Mouse (Mus musculus) frontal cortex, postnatal 25 days (tissue): ENCODE data around the gene Klhl30.

Experiments used
- DNase-seq, 2 experiments: peaks; one replicate each; pipeline ENCODE4 v3.0.0; 2022; ENCODE audit warnings: low spot score in 2 of 2

Klhl30 gene

DNA sequence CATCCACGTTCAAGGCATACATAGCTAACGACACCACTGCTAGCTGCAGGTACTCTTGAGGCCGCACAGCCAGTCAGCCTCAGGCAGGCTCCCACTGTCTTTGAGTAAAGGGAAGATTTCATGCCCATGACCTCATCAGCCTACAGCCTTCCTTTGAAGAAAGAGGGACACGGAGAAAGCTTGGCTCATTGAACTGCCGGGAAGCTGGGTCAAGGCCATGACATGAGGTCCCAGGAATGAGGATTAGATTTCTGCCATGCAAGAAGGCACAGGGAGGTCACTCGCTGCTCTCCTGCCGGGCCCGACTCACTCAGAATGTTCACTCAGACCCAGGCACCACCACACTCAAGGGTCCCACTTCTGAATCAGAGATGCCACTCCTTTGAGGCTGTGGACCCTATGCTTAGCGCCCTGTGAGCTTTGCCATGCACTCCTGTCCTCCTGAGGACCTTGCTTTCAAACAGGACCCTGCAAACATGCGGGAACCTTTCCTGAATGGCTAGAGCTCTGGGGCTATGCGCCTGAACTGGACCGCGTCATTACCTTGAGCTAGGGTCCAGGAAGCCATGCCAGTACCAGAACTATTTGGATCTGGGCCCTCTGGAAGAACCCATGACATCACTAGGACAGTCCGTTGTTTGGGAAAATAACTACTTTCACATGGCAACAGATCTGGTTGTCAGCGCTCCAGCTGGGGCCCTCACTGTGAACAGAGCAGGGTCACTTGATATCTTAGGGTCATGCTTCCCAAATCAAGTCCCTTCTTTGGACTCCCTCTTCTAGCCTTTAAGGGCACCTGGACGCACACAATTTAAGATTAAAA lies 14.2 kb downstream of the Klhl30 start:
- DNase-seq = no peak

DNA sequence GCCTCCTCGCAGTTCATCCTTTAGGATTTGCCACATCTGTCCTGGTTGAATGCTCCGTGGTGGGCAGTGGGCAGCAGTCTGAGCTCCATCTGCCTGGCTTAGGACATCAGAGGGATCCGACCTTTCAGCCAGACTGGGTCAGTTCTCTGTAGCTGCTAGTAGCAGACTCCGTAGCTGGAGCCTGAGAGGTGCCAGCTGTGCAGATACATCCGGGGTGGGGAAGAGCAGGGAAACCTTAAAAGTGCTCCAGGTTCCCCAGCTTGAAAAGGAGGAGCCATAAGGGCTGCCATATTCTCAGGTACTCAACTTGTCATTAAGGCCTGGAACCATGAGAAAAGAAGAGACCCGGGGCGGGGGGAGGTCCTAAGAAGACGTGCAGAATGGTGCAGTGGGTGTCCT lies 15.0 kb downstream of the Klhl30 start:
- DNase-seq = no peak

DNA sequence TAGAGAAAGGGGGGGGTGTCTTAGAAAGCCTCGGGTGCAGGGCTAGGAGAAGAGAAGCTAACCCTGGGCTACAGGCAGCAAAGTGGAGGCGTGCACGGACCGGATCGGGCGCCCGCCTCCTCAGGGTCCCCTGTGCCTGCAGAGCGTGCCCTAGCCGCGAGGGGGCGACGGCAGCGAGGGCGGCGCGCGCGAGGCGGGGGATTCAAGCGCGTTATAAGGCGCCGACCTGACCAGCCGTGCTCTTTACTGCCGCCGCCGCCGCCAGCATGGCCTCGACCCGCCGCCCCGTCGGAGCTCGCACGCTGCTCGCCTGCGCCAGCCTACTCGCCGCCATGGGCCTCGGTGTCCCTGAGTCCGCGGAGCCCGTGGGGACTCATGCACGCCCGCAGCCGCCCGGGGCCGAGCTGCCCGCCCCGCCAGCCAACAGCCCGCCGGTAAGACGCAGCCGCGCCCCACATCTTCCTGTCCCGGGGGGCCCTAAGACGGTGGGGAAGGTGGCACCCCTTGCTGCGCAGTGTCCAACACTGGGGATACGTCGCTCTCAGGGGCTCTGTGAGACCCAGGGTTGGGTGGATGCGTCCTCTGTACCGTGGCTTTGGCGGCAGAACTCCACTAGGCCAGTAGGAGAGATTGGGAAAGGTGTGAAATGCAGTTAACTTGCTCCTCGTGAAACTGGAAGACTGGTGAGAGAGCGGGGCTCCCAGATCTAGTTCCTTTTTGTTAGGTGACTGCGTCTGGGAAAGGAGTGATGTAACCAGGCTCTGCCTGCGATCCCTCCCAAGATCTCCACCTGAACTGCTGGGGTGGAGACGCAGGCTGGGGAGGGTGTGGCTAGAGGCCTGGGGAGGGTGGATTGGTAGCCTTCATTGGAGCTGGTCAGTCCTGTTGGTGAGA lies 15.6 kb downstream of the Klhl30 start, which contains the start of gene Erfe:
Gene Erfe, plus strand, starts transcription at position 216 of the 894 bp plus-strand sequence.
- no peak for DNase-seq

DNA sequence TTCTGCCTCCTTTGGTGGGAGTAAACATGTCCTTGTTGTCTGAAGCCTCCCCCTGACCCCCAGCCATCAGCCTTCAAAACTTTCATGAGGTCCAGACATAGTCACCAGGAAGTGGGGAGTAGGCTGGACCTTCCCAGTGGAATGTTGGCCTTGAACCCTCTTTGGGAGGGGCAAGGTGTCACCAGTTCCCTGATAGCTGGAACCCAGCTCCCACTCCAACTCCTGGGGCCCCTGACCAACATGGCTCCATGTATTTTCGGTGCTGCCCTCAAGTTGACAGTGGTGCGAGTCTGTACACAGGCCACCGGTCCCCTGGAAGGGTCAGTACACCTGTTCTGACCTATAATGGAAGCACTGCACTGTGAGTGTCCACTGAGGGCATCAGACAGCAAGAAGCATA lies 16.5 kb downstream of the Klhl30 start:
- DNase-seq = no peak

DNA sequence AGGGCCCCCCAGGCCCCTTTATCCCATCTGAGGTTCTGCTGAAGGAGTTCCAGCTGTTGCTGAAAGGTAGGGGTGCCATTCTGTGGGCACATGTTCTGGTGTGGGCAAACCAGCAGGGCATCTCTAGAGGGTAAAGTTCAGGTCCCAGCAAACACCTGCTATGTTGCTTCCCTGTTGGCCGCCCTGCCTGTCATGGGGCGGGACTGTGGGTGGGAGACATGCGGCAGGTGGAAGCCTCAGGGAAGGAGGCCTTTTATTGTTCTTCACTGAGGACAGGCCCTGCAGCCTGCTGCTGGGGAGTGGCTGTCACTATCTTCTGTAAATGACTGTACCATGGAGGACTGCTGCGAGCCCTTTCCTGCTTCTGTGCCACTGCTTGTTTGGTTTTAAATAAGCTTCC lies 18.6 kb downstream of the Klhl30 start:
- no peak for DNase-seq

DNA sequence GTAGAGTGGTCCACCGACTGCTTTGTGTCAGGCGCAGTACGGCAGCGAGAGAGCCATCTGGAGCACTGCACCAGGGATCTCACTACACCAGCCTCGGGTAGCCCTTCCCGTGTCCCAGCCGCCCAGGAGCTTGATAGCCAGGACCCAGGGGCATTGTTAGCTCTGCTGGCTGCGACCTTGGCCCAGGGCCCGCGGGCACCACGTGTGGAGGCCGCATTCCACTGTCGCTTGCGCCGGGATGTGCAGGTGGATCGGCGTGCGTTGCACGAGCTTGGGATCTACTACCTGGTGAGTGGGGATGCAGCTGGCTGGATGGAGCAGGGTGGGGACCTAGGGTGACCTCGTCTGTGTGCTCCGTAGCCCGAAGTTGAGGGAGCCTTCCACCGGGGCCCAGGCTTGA lies 19.2 kb downstream of the Klhl30 start:
- no peak for DNase-seq

DNA sequence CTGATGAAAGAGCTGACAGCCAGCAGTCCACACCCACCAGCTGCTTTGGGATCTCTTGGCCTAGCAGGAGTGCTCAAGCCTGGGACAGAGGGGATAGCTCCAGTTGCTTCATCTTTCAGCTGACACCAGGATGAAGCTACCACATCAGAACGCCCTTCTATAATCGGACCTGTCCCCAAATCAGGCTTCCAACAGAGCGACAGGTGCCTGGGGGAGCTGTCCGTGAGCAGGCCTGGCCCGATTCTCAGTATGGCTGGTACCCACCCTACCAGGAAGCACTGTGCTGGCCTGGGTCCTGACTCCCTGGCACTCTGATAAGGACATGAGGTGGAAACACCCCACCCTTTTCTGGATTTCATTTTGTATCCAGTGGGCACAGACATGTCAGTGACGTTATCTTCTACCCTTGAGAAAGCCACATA lies 22.6 kb downstream of the Klhl30 start:
- no peak for DNase-seq

DNA sequence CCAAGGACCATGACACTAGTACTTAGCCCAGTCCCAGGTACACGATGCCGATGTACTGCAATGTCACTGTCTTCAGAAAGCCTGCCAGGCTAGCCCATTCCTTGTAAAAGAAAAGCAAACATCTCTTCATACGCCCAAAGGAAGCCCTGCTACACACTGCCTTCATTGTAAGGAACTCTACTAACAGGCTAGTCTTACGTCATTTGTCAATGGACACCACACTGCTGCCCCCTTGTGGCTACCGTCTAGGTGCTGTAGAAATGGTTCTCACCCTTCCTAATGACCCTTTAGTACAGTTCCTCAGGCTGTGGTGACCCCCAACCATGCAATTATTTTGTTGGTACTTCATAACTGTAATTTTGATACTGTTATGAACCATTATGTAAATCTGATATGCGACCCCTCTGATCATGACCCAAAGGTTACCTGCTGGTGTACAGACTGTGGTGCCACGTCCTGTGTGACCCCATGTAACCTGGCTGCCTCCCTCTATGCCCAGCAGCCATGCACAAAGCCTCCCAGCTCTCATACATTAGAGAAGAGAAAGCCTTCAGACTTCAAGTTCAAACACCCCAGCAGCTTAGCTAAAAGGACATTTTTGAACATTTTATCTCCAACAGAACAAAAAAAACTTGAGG lies 29.8 kb downstream of the Klhl30 start:
- peak; percentile 69 to 73 for DNase-seq

DNA sequence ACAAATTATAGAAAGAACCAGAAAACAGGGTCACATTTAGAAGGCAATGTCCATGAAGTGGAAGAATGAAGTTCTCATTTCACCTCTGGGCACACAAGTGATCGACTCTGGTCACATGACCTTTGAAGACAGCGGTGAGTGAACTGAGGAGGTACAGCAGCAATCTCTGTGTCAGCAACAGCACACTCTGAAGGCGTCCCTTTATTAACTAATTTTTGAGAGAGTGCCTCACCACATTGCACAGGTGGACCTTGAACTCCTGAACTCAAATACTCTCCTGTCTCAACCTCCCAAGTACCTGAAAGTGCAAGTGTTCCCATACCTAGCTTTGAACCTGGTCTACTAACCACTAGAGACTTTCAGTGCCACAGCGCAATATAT lies 30.3 kb downstream of the Klhl30 start:
- DNase-seq = no peak

DNA sequence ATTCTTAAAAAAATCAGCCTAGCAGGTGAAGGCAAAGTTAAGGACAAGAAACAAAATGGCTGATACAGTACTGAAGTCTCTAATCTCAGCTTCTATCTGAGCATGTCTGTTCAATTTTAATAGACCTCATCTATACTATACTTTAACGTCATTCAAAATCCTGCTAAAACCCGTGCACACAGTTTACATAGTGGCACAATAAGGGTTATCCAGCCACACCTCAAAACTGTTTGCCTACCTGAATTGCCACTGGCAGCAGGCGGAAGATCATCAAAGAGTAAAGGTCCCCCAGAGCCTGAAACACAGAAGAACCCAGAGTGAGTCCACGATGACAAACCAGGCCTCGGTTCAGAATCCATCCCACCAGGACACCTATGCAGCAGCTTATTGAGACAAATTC lies 39.6 kb downstream of the Klhl30 start:
- DNase-seq = no peak

DNA sequence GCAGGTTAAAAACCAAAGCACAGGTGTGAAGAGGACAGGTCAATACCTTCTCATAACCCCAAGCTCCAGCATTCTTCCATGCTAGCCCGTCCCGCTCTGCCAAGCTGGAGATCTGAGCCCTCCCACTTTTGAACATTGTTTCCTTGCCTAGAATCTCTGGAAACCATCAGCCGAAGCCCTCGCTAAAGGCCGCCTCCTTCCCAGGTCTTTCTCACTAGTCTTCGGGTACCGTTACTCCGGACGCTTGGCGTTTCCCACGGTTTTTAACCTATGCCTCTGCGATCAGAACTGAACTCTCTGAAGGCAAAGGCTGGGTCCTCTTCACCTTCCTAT lies 47.1 kb downstream of the Klhl30 start:
- no peak for DNase-seq

DNA sequence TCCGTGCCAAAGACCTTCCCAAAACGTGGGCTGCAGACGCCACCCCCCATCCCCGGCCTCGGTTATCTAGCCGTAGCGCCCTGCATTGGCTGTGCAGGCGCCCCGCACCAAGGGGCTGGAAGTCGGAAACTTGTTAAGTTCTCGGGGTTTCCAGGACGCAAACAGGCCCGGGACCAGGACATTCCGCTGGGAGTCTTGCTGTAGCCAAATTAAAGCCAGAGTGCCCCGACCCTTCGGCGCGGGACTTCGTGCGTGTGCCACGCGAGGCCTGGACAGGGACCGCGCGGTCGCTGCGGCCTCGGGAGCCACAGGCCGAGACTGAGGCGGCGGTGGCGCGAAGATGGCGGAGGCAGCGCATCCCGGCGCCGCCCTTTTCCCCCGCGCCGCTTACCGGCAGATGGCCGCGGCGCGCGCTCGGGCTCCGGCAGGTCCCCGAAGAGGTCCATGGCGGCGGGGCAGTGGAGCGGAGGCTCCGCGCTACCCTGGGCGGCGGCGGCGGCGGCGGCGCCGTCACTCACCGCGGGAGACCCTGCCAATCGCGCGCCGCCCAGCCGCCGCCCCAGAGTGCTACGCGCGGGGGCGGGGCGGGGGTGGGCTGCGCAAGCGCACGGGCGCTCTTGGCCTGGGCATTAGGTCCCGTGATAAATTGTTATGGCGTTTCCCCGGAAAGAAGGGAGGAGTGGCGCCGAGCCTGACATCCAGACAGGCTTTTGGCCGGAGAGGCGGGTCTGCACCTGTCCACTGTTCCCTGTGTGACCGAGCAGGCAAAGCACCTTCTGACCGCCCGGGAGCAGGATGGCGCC lies 47.6 kb downstream of the Klhl30 start, which contains the start of gene Ilkap:
Gene Ilkap, minus strand, starts transcription at position 556 of the 803 bp plus-strand sequence.
- DNase-seq = peak; percentile 55

DNA sequence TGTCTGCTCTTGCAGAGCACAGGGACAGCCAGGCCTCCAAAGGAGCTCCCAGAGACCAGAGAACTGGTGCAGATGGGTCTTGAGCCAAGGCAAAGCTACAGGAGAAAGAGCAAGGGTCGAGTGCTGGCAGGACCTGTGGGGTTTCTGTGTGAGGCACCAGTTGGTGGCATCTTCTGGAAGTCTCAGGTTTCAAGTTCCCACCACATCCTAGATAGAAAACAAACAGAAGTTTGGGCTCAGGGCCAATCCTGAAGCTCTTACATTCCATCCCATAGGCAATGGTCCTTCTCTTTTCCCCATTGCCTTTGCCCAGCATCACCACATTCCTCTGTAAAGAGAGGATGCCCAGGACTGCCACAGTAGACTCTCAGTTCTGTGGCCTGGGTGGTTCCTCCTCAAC lies 54.2 kb downstream of the Klhl30 start:
- no peak for DNase-seq

DNA sequence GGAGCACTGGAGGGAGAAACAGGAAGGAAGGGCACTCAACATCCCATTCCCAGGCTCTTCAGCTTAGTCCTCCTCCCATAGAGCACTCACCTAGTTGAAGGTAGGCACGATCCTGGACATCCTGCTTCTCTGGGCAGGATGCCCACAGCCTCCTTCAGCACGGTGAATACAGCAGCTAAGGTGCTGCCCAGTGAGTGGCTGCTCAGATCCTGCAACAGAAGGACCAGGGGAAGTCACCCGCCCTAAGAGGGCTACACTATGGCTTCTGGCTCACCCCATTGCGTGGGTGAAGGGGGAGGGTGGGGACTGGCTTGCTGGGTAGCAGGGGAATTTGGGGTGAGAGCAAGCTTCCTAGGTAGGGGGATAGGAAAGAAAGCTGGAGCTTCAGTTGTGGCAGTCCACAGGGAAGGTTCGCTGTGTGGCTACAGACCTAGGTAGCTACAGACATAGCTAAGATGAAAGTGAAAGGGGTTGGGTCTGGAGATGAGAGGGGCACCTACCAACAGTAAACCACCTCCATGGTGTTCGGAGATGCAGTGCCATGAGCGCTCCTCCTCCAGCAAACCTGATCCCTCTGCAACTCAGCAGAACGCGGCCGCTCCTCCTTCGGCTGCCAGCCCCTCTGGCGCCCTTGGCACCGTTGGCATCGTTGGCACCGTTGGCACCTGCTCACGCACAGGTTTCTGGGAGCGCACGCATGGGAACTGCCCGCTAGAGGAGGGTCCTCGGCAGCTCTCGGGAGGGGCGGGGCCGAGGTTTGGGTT lies 54.8 kb downstream of the Klhl30 start:
- DNase-seq = no peak

DNA sequence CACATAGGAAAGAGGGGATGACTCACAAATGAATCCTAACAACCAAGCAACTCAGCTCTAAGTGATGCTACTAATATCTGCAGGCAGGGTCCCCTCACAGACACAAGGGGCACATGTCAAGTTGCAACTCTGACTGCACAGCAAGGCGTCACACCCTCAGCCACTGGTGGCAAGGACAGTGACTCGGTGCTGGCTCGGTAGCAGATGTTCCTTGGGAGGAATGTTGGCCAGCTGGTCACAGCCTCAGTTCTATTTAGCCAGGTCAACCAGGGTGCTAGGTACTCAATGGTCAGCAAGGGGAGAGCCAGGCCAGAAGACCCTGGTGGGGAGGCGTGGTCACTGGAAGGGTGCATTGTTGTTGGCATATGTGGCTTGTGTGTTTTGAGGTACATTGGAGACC lies 57.0 kb downstream of the Klhl30 start:
- no peak for DNase-seq

DNA sequence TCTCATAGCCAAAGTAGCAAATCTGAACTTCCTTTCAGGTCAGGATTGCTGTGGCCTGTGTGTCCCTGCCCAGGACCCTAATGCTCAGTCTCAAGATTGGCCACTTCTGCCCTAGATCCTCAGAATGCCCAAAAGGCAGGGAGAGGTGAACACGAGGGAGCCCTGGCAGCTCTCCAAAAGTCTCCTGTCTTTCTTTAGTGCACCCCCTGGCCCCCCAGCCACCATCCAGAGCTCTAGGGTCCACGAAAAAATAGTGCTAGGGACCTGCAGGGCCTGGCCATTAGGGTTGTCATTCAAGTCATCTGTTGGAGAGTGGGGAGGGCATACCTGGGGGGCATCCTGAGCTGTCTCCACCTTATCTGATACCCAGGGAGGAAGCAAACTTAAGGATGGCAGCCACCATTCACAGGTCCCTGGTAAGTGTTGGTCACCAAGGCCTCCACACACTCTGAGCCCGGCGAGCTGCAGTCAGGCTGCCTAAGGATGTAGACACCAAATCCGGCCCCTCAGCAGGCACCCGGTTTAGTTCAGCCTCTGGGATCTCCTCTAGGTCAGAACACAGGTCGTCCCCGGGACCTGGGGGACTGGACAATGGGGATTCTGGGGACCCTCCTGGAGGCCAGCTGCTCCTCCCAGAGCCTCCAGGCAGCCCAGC lies 60.9 kb downstream of the Klhl30 start:
- DNase-seq = no peak
